Mouse (Mus musculus) activated CD4-positive, CD25-positive, alpha-beta regulatory T cell, adult 9 weeks (primary cell): ENCODE measurements around the gene Gm17720. TPM values are rescaled to one million over a fixed set of nuclear protein-coding genes. Genes with fewer than 3 reads are reported as not detected.

Experiments used
- polyA plus RNA-seq: library from polyadenylated mRNA; unstranded; fragments of 100-300 nt; shearing (Covaris generic); gene quantifications from one replicate; pipeline ENCODE4 v1.2.1, GENCODE M21; 2017

The Gm17720 gene
- polyA plus RNA-seq: not detected

DNA sequence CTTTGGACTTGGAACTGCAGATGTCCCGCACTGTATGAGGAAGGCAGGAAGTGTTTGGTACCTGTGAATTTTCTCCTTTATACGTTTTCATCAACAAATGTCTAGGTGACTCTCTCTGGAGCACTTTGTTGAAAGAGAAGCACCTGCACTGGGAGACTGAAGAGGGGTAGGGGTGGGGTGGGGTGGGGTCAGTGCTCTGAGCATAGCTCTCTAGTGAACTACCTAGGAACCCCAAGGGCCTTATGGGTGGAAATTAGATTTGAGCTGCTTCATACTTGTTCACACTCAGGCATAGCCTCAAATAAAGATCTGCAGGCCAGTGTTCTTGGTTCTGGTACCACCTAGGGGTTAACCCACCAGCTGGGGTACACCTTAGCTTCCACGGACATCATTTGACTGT, at the start of gene Gm17720:
Gene Gm17720, minus strand, starts transcription at position 101 of the 400 bp plus-strand sequence.

DNA sequence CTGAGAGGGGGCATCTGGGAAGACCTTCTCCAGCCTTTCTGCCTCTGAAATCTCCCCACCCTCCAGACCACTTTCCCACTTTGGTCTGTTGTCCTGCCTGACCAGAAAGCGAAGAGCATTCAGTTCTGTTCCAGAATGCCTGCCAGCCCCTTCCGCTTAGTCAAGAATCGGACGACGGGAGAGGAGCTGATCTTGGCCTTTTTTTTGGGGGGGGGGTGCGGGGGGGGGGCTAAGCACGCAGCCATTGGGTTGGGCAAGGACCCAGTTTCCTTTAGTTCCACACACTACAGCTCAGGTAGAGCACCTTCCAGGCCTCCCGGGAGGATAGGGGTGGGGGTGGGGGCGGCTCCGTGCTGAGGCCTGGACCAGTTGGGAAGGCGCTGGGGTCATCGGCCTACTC, 1.6 kb downstream of the Gm17720 start, which contains the start of gene Gm21964:
Gene Gm21964, plus strand, starts transcription at position 301 of the 400 bp plus-strand sequence.

DNA sequence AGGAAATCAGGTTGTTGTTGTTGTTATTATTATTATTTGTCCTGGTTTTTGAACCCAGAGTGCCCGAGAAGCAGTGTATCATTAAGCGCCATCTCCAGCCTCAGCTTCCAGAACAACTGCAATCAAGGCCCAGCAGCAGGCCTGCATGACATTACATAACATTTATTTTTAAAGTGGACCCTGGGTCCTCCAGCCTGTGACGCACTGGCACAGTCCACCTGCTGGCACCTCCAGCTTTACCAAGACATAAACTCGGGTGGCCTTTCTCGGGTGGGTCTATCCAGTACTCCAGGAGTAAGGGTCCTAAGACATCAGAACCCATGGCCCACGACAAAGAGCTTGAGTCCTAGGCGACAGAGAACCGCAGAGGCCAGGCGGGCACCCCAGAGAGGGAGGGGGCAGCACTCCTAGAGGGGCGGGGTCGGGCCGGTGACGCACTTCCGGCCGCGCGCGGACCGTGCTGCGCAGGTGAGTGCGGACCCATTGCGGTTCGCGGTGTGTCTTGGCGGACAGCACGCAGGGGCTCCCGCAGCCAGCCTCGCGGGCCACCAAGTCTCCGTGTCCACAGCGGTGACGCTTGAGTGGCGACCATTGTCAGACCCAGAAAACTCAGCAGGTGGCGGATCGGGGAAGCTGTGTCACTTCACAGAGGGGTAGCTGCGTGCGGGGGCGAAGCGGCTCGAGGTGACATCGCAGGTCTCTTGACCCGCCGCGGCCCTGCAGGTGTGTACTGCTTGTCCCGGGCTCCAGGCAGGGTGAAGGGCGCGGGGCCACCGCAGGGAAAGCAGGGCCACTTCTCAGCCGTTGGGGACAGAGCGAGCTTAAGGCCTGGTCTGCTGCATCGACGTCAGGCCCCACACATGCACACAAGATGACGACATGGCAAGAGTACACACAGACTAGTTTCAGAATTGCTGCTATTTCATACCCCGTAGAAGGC, 23.0 kb downstream of the Gm17720 start, which contains the start of gene Zfp612:
Gene Zfp612, plus strand, starts transcription at position 465 of the 940 bp plus-strand sequence.

DNA sequence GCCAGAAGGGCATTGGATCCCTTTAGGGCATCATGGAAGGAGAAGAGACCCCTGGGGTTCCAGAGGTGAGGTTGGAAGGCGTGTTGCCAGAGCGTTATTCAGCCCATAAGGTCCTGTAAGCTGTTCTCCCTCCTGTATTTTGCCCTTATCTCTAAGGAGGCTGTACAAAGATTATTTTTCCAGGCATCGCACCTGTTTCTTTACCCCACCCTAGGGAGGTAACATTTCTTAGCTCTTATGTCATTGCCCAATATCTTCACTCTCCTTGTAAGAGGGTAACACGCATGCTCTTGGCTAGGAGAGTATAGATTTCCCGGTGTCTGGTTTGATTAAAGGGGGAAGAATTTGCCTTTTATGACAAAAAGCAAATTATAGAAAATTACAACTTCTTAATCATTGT, 62.9 kb downstream of the Gm17720 start, which contains the start of gene Chst4:
Gene Chst4, minus strand, starts transcription at position 82 of the 400 bp plus-strand sequence.

Other genes starting within 250 kb of the Gm17720 start
- 1.1 TPM for gene Phlpp2, start 234.2 kb downstream of the Gm17720 start, polyA plus RNA-seq
- not detected for gene Marveld3, start 140.6 kb downstream of the Gm17720 start, polyA plus RNA-seq
- not detected for gene Tat, start 112.3 kb downstream of the Gm17720 start, polyA plus RNA-seq
- not detected for gene Chst4, start 63.0 kb downstream of the Gm17720 start, polyA plus RNA-seq
- 2.7 TPM for gene Zfp612, start 23.0 kb downstream of the Gm17720 start, polyA plus RNA-seq
- not detected for gene Gm21964, start 1.5 kb downstream of the Gm17720 start, polyA plus RNA-seq
- not detected for gene Calb2, start 65.5 kb upstream of the Gm17720 start, polyA plus RNA-seq
- 11.4 TPM for gene Cmtr2, start 112.9 kb upstream of the Gm17720 start, polyA plus RNA-seq
- gene Hydin, start 164.2 kb upstream of the Gm17720 start, polyA plus RNA-seq: 0.04 TPM